Mouse (Mus musculus): ENCODE results near the gene Il4i1.

DNA sequence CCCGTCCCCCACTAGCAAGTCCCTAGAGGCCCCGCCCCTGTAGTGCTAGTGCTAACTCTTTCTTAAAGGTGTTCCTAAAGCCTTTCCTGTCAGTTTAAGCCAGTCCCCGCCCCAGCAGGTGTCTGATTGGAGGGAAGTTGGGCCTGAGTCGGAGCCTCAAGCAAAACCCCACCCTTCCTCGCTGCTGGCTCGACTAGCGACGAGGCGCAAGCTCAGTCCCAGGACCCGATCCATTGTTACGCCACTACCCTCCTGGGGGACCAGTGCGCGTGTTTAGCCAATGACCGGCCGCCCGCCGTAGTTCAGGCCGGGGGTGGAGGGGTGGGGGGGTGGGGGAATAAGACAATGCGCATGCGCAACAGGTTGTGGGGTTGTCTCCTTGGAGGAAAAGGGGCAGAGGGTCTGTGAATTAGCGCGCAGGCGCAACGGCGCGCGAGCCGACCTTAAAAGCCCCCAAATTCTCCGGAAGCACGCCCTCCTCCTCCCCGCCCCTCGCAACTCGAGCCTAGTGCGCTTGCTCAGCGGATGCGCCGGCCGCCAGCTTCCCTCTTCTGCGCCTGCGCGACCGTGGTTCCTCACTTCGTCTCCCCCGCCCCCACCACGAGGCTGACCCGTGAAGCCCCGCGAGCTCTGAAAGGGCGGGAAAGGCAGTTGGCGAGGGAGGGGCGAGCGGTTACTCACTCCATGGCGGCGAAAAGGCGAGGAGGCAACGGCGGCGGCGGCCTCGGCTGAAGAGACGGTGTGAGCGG lies at the start of gene Il4i1, which contains the start of gene Nup62:
- no peak for TF ChIP-seq POLR2A (IDR thresholded peaks at IDR 0.05; ENCODE audit: borderline replicate concordance, low read depth, low read length)
- TF ChIP-seq CTCF (IDR thresholded peaks at IDR 0.05; ENCODE audit: low read depth, low read length), result no peak
